ENCODE assay signal across 3 mouse cellular contexts in the genomic region with DNA sequence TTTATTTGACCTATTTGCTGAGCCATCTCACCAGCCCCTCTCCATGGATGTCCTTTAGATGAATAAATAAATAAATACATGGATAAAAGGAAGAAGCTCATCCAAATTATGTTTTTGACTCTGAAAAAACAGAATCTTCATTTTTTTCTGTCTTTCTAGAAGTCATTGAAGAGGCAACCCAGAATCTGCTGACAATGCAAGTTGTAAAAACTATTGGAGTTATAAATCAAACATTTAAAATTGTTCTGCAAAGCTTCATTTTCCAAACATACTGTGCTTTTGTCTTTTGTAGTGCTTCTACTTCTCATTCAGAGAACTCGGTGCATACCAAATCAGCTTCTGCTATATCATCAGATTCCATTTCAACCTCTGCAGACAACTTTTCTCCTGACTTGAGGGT.
TF ChIP-seq lines count a peak whose summit lies in the region.

No protein-coding gene starts in this region.

TF ChIP-seq in CH12.LX, 34 proteins besides CTCF, POLR2A, EP300 and RAD21:
- no peak for TF ChIP-seq MAZ (IDR thresholded peaks at IDR 0.05; ENCODE audit: low read depth, low read length)
- 0 out of 2 replicates have a peak, but pooled peaks have one; percentile 63 for TF ChIP-seq MAFK (IDR thresholded peaks at IDR 0.05; ENCODE audit: insufficient replicate concordance, low read length)
- no peak for TF ChIP-seq MYC (IDR thresholded peaks at IDR 0.05; ENCODE audit: low read depth, low read length)
- TF ChIP-seq JUN (IDR thresholded peaks at IDR 0.05; ENCODE audit: insufficient read depth, low read depth, low read length): no peak
- no peak for TF ChIP-seq MXI1 (IDR thresholded peaks at IDR 0.05; ENCODE audit: low read depth, low read length)

TF ChIP-seq in ES-E14, 5 proteins besides CTCF, POLR2A, EP300 and RAD21:
- TF ChIP-seq MAFK (IDR thresholded peaks at IDR 0.05; ENCODE audit: insufficient read depth, low read depth, low read length) (peak; percentile 78), ZNF384 (IDR thresholded peaks at IDR 0.05; ENCODE audit: low read depth, low read length) (no peak)

TF ChIP-seq in MEL, 35 proteins besides CTCF, POLR2A, EP300 and RAD21:
- TF ChIP-seq CHD2 (IDR thresholded peaks at IDR 0.05; ENCODE audit: low read length) (no peak), HCFC1 (IDR thresholded peaks at IDR 0.05; ENCODE audit: low read depth, low read length) (no peak), MAZ (IDR thresholded peaks at IDR 0.05; ENCODE audit: low read depth, low read length) (no peak), TCF12 (IDR thresholded peaks at IDR 0.05; ENCODE audit: low read depth, low read length) (no peak), POLR2AphosphoS2 (IDR thresholded peaks at IDR 0.05; ENCODE audit: low read length) (no peak), MEF2A (IDR thresholded peaks at IDR 0.05; ENCODE audit: extremely low read depth, insufficient replicate concordance, low read depth, low read length, poor library complexity, severe bottlenecking) (no peak), MAFK (IDR thresholded peaks at IDR 0.05; ENCODE audit: borderline replicate concordance, low read depth, low read length) (peak; percentile 91)
TF ChIP-seq in MEL: peak in this region for 1.
